In the genomic region with DNA sequence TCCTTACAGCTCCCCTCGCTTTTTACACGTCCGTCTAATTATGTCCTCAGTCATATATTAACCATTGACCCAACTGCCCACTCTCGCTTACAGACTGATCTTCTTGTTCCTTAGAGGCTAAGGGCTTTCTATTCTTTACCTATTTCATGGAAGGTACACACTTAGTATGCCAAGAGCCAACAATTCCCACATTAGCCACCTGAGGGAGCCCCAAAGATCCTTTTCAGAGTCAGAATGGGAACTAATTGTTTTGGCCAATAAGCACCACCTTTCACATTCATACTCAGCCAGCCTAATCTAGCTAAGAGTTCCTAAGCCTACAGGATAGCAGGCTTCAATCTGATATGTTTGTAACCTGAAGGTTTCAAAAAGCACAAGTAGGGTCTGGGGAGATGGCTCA, we compare ENCODE assay signal across 10 mouse cellular contexts. TPM values are rescaled to one million over a fixed set of nuclear protein-coding genes. Genes with fewer than 3 reads are reported as not detected.
DNase-seq lines count a peak whose midpoint lies in the region; ATAC-seq and TF ChIP-seq lines count a peak whose summit lies in the region.
"Had no signal": no experiment of that assay in that cellular context is flagged by ENCODE, and none has a peak within 500 bp of the region (broad histone marks: within the 10 kb centered on the region; RNA-seq: fewer than 3 reads in every experiment).

No protein-coding gene starts in this region.

- no peak overlapping the region for H3K4me2 ChIP-seq in kidney, embryonic 14.5 days (replicated peaks; ENCODE audit: low read depth, low read length)
- no peak overlapping the region for H3K4me2 ChIP-seq in kidney, postnatal 0 days (ENCODE audit: low read length)
- no peak overlapping the region for H3K4me2 ChIP-seq in forebrain, embryonic 13.5 days
- H3K4me2 ChIP-seq: heart, embryonic 11.5 days had no signal

- 85% methylated on average over 4 of the region's 4 CpGs for WGBS in kidney, embryonic 14.5 days
- 74% methylated on average over 4 of the region's 4 CpGs for WGBS in kidney, postnatal 0 days
- 83% methylated on average over 4 of the region's 4 CpGs for WGBS in forebrain, embryonic 13.5 days

- H3K36me3 ChIP-seq in kidney, embryonic 14.5 days (ENCODE audit: control insufficient read depth, insufficient read depth, low read length) = no peaks in the 10 kb centered on the region; the same call in 1 of the 2 replicates
- no peaks in the 10 kb centered on the region for H3K36me3 ChIP-seq in kidney, postnatal 0 days (ENCODE audit: insufficient read depth, low read length)
- peaks cover 31% of the 10 kb centered on the region for H3K36me3 ChIP-seq in forebrain, embryonic 13.5 days (ENCODE audit: poor library complexity, severe bottlenecking)

- TF ChIP-seq CTCF in kidney, postnatal 0 days (IDR thresholded peaks at IDR 0.05; ENCODE audit: low read depth) = peak; percentile 55

- H3K4me3 ChIP-seq in kidney, embryonic 14.5 days (ENCODE audit: low read length) = no peak overlapping the region
- no peak overlapping the region for H3K4me3 ChIP-seq in kidney, postnatal 0 days (replicated peaks; ENCODE audit: low read depth, low read length)
- no peak overlapping the region for H3K4me3 ChIP-seq in forebrain, embryonic 13.5 days

- H3K4me1 ChIP-seq in kidney, embryonic 14.5 days (ENCODE audit: control insufficient read depth, insufficient read depth, low read length) = no peaks in the 10 kb centered on the region
- H3K4me1 ChIP-seq in kidney, postnatal 0 days (replicated peaks; ENCODE audit: insufficient read depth, low read length) = no peaks in the 10 kb centered on the region
- no peaks in the 10 kb centered on the region for H3K4me1 ChIP-seq in forebrain, embryonic 13.5 days

- no peaks in the 10 kb centered on the region for H3K27me3 ChIP-seq in kidney, embryonic 14.5 days (ENCODE audit: control insufficient read depth, insufficient read depth, low read length)
- H3K27me3 ChIP-seq in kidney, postnatal 0 days (ENCODE audit: insufficient read depth, low read length) = no peaks in the 10 kb centered on the region
- no peaks in the 10 kb centered on the region for H3K27me3 ChIP-seq in forebrain, embryonic 13.5 days

- peak; percentile 31 for DNase-seq in adrenal gland, postnatal 14 days
- DNase-seq in adrenal gland, adult 2 months = no peak
- peak; percentile 39 for DNase-seq in kidney, adult 18-20 months
- DNase-seq in 416B (ENCODE audit: low read depth) = peak; percentile 15
- DNase-seq in kidney, postnatal 0 days (ENCODE audit: low spot score) = peak; percentile 2
- DNase-seq in spleen, postnatal 36 days (ENCODE audit: low spot score in 2 of 2) = no peak
- DNase-seq: cerebellum, adult 9-11 months had no signal

- H3K9me3 ChIP-seq in kidney, embryonic 14.5 days (ENCODE audit: control insufficient read depth, low read length) = no peaks in the 10 kb centered on the region
- no peaks in the 10 kb centered on the region for H3K9me3 ChIP-seq in kidney, postnatal 0 days (replicated peaks; ENCODE audit: low read length)
- H3K9me3 ChIP-seq in forebrain, embryonic 13.5 days (replicated peaks) = no peaks in the 10 kb centered on the region

- ATAC-seq in kidney, embryonic 14.5 days (ENCODE audit: low FRiP score, low TSS enrichment) = no peak
- no peak for ATAC-seq in kidney, postnatal 0 days (replicated peaks; ENCODE audit: low FRiP score, low read depth)
- no peak for ATAC-seq in forebrain, embryonic 13.5 days

- H3K27ac ChIP-seq in kidney, embryonic 14.5 days (ENCODE audit: low read depth, low read length) = no peak overlapping the region
- H3K27ac ChIP-seq in kidney, postnatal 0 days = no peak overlapping the region
- no peak overlapping the region for H3K27ac ChIP-seq in forebrain, embryonic 13.5 days

- no peak overlapping the region for H3K9ac ChIP-seq in kidney, embryonic 14.5 days (ENCODE audit: low read depth, low read length)
- no peak overlapping the region for H3K9ac ChIP-seq in kidney, postnatal 0 days (ENCODE audit: low read depth, low read length)
- no peak overlapping the region for H3K9ac ChIP-seq in forebrain, embryonic 13.5 days

RNA-seq across cellular contexts. Expression of gene Zfp185, which starts 26.7 kb away (rescaled TPM):
- 2.6 and 4.7 TPM in 2 replicates for total RNA-seq in adrenal gland, postnatal 14 days (2021)
- total RNA-seq in adrenal gland, adult 2 months (2021) = 1 to 10 TPM; 2.4 to 3.6 TPM
- 2.4 and 2.5 TPM in 2 replicates for polyA plus RNA-seq in adrenal gland, adult 2 months (2012; rRNA removed)
- polyA plus RNA-seq in kidney, embryonic 14.5 days (2014; fragmentation: Nextera tagmentation; extraction: Ambion mirVana) = 3.0 and 4.9 TPM in 2 replicates
- polyA plus RNA-seq in kidney, postnatal 0 days (2015; fragmentation: Nextera tagmentation; extraction: Ambion mirVana) = 8.2 and 8.7 TPM in 2 replicates
- polyA plus RNA-seq in forebrain, embryonic 13.5 days (2015; fragmentation: Nextera tagmentation; extraction: Ambion mirVana) = 0.67 and 0.86 TPM in 2 replicates

RNA-seq across cellular contexts. Expression of gene Nsdhl, which starts 42.1 kb away (rescaled TPM):
- total RNA-seq in adrenal gland, postnatal 14 days (2021) = 21.4 and 29.1 TPM in 2 replicates
- 10 to 100 TPM; 35.5 to 69.9 TPM for total RNA-seq in adrenal gland, adult 2 months (2021)
- polyA plus RNA-seq in adrenal gland, adult 2 months (2012; rRNA removed) = 10.7 and 18.0 TPM in 2 replicates
- polyA plus RNA-seq in kidney, embryonic 14.5 days (2014; fragmentation: Nextera tagmentation; extraction: Ambion mirVana) = 25.4 and 29.5 TPM in 2 replicates
- 32.3 and 33.7 TPM in 2 replicates for polyA plus RNA-seq in kidney, postnatal 0 days (2015; fragmentation: Nextera tagmentation; extraction: Ambion mirVana)
- polyA plus RNA-seq in forebrain, embryonic 13.5 days (2015; fragmentation: Nextera tagmentation; extraction: Ambion mirVana) = 37.4 and 39.1 TPM in 2 replicates

RNA-seq across cellular contexts. Expression of gene Cetn2, which starts 42.2 kb away (rescaled TPM):
- 34.6 and 38.7 TPM in 2 replicates for total RNA-seq in adrenal gland, postnatal 14 days (2021)
- total RNA-seq in adrenal gland, adult 2 months (2021) = 10 to 100 TPM; 44.1 to 53.6 TPM
- polyA plus RNA-seq in adrenal gland, adult 2 months (2012; rRNA removed) = 1.6 and 2.1 TPM in 2 replicates
- polyA plus RNA-seq in kidney, embryonic 14.5 days (2014; fragmentation: Nextera tagmentation; extraction: Ambion mirVana) = 112 and 143 TPM in 2 replicates
- polyA plus RNA-seq in kidney, postnatal 0 days (2015; fragmentation: Nextera tagmentation; extraction: Ambion mirVana) = 121 and 125 TPM in 2 replicates
- polyA plus RNA-seq in forebrain, embryonic 13.5 days (2015; fragmentation: Nextera tagmentation; extraction: Ambion mirVana) = 104 TPM in 2 replicates

Comparison
In these comparisons a context has a peak if more than half of its experiments do, and no peak if none do; other contexts are left out.
1. DNase-seq: peak in adrenal gland, postnatal 14 days (single experiment), kidney, adult 18-20 months (single experiment), 416B (single experiment) and kidney, postnatal 0 days (single experiment); none in adrenal gland, adult 2 months (single experiment) and spleen, postnatal 36 days (0 of 2).
2. RNA of gene Cetn2, which starts 42.2 kb away (polyA plus RNA-seq): 121 to 125 TPM in kidney, postnatal 0 days, 112 to 143 TPM in kidney, embryonic 14.5 days and 104 TPM in forebrain, embryonic 13.5 days; 1.6 to 2.1 TPM in adrenal gland, adult 2 months; every median in the first group is over 10 times any median in the second.